Comparison of ENCODE assay signal across 9 mouse cellular contexts in the genomic region with DNA sequence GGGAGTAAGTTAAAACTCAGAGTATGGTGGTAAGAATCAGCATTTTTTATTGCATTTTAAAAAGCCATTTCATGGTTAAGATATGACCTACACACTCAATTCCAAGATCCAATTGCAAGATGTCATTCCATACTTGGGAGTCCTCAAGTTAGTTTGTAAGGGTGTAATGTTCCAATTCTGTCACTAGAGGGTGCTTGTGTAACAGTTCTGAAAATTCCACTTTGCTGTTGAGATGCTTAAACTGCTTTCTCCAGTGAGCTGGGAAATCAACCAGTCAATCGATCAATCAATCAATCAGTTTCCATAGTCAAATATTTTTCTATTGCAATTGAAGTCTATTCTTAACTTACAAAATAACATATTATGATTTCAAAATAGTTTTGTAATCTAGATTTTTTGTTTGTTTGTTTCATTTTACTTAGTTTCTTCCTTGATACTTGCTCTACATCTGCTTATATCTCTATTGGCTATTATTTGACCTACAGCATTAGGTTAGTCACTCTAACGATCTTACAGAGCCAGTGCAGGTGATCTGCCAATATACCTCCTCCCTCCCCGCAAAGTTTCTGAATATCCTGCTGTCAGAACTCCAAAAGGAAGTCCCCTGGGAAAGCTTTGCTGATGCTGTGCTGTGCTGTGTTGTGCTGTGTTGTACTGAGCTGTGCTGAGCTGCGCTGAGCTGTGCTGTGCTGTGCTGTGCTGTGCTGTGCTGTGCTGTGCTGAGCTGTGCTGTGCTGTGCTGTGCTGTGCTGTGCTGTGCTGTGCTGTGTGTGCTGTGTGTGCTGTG.
A peak's percentile ranks its signal among the peaks of the same experiment; 100 is the strongest.
DNase-seq lines count a peak whose midpoint lies in the region; ATAC-seq lines count a peak whose summit lies in the region.
"Had no signal": no experiment of that assay in that cellular context is flagged by ENCODE, and none has a peak within 500 bp of the region (broad histone marks: within the 10 kb centered on the region; RNA-seq: fewer than 3 reads in every experiment).

No protein-coding gene starts in this region.

- no peak overlapping the region for H3K4me2 ChIP-seq in neural tube, embryonic 11.5 days (ENCODE audit: low read depth)
- H3K4me2 ChIP-seq: limb, embryonic 13.5 days had no signal

- no peaks in the 10 kb centered on the region for H3K4me1 ChIP-seq in neural tube, embryonic 11.5 days (ENCODE audit: control insufficient read depth, insufficient read depth, low read length)

- ATAC-seq in neural tube, embryonic 11.5 days (ENCODE audit: insufficient read depth, low FRiP score, low TSS enrichment), result peak; percentile 47
- peak; percentile 79 for ATAC-seq in megakaryocyte, adult 5-6 weeks (ENCODE audit: poor library complexity, severe bottlenecking)

- H3K36me3 ChIP-seq in neural tube, embryonic 11.5 days (ENCODE audit: control insufficient read depth, insufficient read depth, low read length), result no peaks in the 10 kb centered on the region
- H3K36me3 ChIP-seq: limb, embryonic 13.5 days had no signal

- WGBS in neural tube, embryonic 11.5 days, result 62% methylated on average over 4 of the region's 4 CpGs

- H3K9me3 ChIP-seq in neural tube, embryonic 11.5 days (ENCODE audit: control insufficient read depth, low read length), result no peaks in the 10 kb centered on the region
- H3K9me3 ChIP-seq: limb, embryonic 13.5 days had no signal

- H3K4me3 ChIP-seq in neural tube, embryonic 11.5 days (ENCODE audit: low read depth, low read length), result no peak overlapping the region
- H3K4me3 ChIP-seq: limb, embryonic 13.5 days had no signal

- H3K27me3 ChIP-seq in neural tube, embryonic 11.5 days (ENCODE audit: control insufficient read depth, insufficient read depth, low read length), result no peaks in the 10 kb centered on the region

- DNase-seq in frontal cortex, adult 2 months (ENCODE audit: extremely low spot score in 1 of 2, low spot score in 1 of 2), result peak; percentile 27 to 85
- no peak for DNase-seq in frontal cortex, postnatal 10 days (ENCODE audit: low spot score in 2 of 2)
- DNase-seq in neural tube, embryonic 11.5 days (ENCODE audit: low spot score), result peak; percentile 47
- no peak for DNase-seq in neural tube, embryonic 10.5 days (ENCODE audit: extremely low spot score, low spot score)
- peak; percentile 74 for DNase-seq in embryo, embryonic 11 days
- DNase-seq in adrenal gland, adult 8-10 months, result no peak
- DNase-seq in ovary, adult 18-20 months (ENCODE audit: low spot score), result no peak

- H3K27ac ChIP-seq in neural tube, embryonic 11.5 days (ENCODE audit: low read depth, low read length), result no peak overlapping the region
- H3K27ac ChIP-seq: limb, embryonic 13.5 days had no signal

- H3K9ac ChIP-seq in neural tube, embryonic 11.5 days (ENCODE audit: low read length), result no peak overlapping the region
- H3K9ac ChIP-seq: limb, embryonic 13.5 days had no signal

Comparison
In these comparisons a context has a peak if more than half of its experiments do, and no peak if none do; other contexts are left out.
1. DNase-seq: peak in frontal cortex, adult 2 months (2 of 2), neural tube, embryonic 11.5 days (single experiment) and embryo, embryonic 11 days (single experiment); none in frontal cortex, postnatal 10 days (0 of 2), neural tube, embryonic 10.5 days (single experiment), adrenal gland, adult 8-10 months (single experiment) and ovary, adult 18-20 months (single experiment).